Mouse (Mus musculus): ENCODE measurements around the gene Tmem229a.

DNA sequence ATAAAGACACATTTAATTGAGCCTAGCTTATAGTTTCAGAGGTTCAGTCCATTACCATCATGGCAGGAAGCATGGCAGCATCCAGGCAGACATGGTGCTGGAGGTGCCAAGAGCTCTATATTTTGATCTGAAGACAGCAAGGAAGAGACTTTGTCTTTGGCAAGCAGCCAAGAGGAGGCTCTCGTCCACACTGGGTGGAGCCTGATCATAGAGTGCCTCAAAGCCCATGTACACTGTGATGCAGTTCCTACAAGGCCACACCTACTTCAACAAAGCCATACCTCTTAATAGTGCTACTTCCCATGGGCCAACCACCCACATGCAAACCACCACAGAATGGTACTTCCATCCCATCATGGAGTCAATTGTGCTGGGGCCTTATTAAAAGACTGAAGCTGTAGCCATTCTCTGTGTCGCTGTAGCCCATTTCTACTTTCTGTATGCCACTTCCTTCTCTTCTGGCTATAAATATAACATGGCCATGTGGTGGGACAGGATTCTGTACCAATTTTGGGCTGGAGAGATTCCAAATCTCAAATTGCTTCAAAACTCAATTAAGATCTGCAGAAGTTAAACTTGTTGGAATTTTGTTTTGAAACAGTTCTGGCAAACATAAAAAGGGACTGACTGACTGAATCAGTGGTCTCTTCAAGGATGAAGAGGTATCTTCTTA is 10.0 kb upstream of the Tmem229a start:
- TF ChIP-seq POLR2A (IDR thresholded peaks at IDR 0.05; ENCODE audit: borderline replicate concordance, extremely low read depth, low read depth, low read length), result no peak
- no peak for TF ChIP-seq CTCF (IDR thresholded peaks at IDR 0.05; ENCODE audit: insufficient read depth, low read length)
